Mouse (Mus musculus): Measurements from ENCODE around the gene Metap2. TPM values are rescaled to one million over a fixed set of nuclear protein-coding genes. Genes with fewer than 3 reads are reported as not detected.

Metap2 gene
- polyA plus RNA-seq, 1 experiment from 2014 or later, result 206 TPM

- Histone ChIP-seq H3K4me3 (replicated peaks) (no peak overlapping the region), H3K9me3 (replicated peaks) (no peaks in the 10 kb centered on the region), H3K4me2 (no peak overlapping the region), H3K27ac (no peak overlapping the region), H3K27me3 (no peaks in the 10 kb centered on the region), H3K4me1 (no peaks in the 10 kb centered on the region), H3K36me3 (no peaks in the 10 kb centered on the region), H3K9ac (no peak overlapping the region)
- no peak for ATAC-seq (replicated peaks; ENCODE audit: low FRiP score)
- WGBS, result 82% methylated on average over 5 of the region's 5 CpGs
These were observed 27.8 kb upstream of the Metap2 start for GRCm38 (mm10) chr10:93924666-93925065.

- WGBS, result 95% methylated on average over 4 of the region's 4 CpGs
- Histone ChIP-seq H3K36me3 (no peaks in the 10 kb centered on the region), H3K27ac (no peak overlapping the region), H3K4me1 (no peaks in the 10 kb centered on the region), H3K27me3 (no peaks in the 10 kb centered on the region), H3K9ac (no peak overlapping the region), H3K4me2 (no peak overlapping the region), H3K4me3 (replicated peaks) (no peak overlapping the region), H3K9me3 (replicated peaks) (no peaks in the 10 kb centered on the region)
- no peak for ATAC-seq (replicated peaks; ENCODE audit: low FRiP score)
These were observed 24.3 kb upstream of the Metap2 start for GRCm38 (mm10) chr10:93921160-93921559.

GRCm38 (mm10) chr10:93919227-93919626 is 22.3 kb upstream of the Metap2 start:
- no peak overlapping the region for H3K4me3 ChIP-seq (replicated peaks)
- H3K9ac ChIP-seq, result no peak overlapping the region
- no peaks in the 10 kb centered on the region for H3K36me3 ChIP-seq
- H3K27me3 ChIP-seq, result 0 out of 2 replicates have a peak, but pooled peaks cover 6% of the 10 kb centered on the region
- peak overlapping the region; percentile 66 for H3K27ac ChIP-seq
- no peaks in the 10 kb centered on the region for H3K4me1 ChIP-seq
- no peaks in the 10 kb centered on the region for H3K9me3 ChIP-seq (replicated peaks)
- H3K4me2 ChIP-seq, result 0 out of 2 replicates have a peak overlapping the region, but pooled peaks have one; percentile 8
- no peak for ATAC-seq (replicated peaks; ENCODE audit: low FRiP score)
- WGBS, result 57% methylated on average over 13 of the region's 13 CpGs

- ATAC-seq (replicated peaks; ENCODE audit: low FRiP score), result no peak
- Histone ChIP-seq H3K27me3 (0 out of 2 replicates have a peak, but pooled peaks cover 6% of the 10 kb centered on the region), H3K27ac (peak overlapping the region; percentile 66), H3K4me2 (no peak overlapping the region), H3K4me3 (replicated peaks) (no peak overlapping the region), H3K4me1 (no peaks in the 10 kb centered on the region), H3K36me3 (no peaks in the 10 kb centered on the region), H3K9me3 (replicated peaks) (no peaks in the 10 kb centered on the region), H3K9ac (no peak overlapping the region)
- WGBS, result 47% methylated on average over 6 of the region's 6 CpGs
These were observed 21.8 kb upstream of the Metap2 start for GRCm38 (mm10) chr10:93918701-93919100.

- 74% methylated on average over 2 of the region's 2 CpGs for WGBS
These were observed 21.2 kb upstream of the Metap2 start for GRCm38 (mm10) chr10:93918087-93918486.

GRCm38 (mm10) chr10:93916778-93917177 is 19.9 kb upstream of the Metap2 start:
- no peak overlapping the region for H3K4me2 ChIP-seq
- no peaks in the 10 kb centered on the region for H3K36me3 ChIP-seq
- H3K27me3 ChIP-seq, result 0 out of 2 replicates have a peak, but pooled peaks cover 6% of the 10 kb centered on the region
- no peak overlapping the region for H3K4me3 ChIP-seq (replicated peaks)
- H3K9me3 ChIP-seq (replicated peaks), result no peaks in the 10 kb centered on the region
- no peaks in the 10 kb centered on the region for H3K4me1 ChIP-seq
- WGBS, result 86% methylated on average over 2 of the region's 2 CpGs
- no peak for ATAC-seq (replicated peaks; ENCODE audit: low FRiP score)
- H3K27ac ChIP-seq, result no peak overlapping the region
- no peak overlapping the region for H3K9ac ChIP-seq

More at GRCm38 (mm10) chr10:93918087-93918486, 21.2 kb upstream of the Metap2 start:
- no peak overlapping the region for H3K9ac ChIP-seq
- H3K27ac ChIP-seq, result 0 out of 2 replicates have a peak overlapping the region, but pooled peaks have one; percentile 13
- no peak for ATAC-seq (replicated peaks; ENCODE audit: low FRiP score)
- no peaks in the 10 kb centered on the region for H3K9me3 ChIP-seq (replicated peaks)
- 0 out of 2 replicates have a peak, but pooled peaks cover 6% of the 10 kb centered on the region for H3K27me3 ChIP-seq
- no peaks in the 10 kb centered on the region for H3K36me3 ChIP-seq
- no peak overlapping the region for H3K4me2 ChIP-seq
- no peak overlapping the region for H3K4me3 ChIP-seq (replicated peaks)
- H3K4me1 ChIP-seq, result no peaks in the 10 kb centered on the region

- no peaks in the 10 kb centered on the region for H3K4me1 ChIP-seq
- H3K9me3 ChIP-seq (replicated peaks), result no peaks in the 10 kb centered on the region
- 31% methylated on average over 11 of the region's 11 CpGs for WGBS
- ATAC-seq (replicated peaks; ENCODE audit: low FRiP score), result no peak
- 0 out of 2 replicates have a peak, but pooled peaks cover 6% of the 10 kb centered on the region for H3K27me3 ChIP-seq
- no peak overlapping the region for H3K9ac ChIP-seq
- H3K4me3 ChIP-seq (replicated peaks), result no peak overlapping the region
- H3K36me3 ChIP-seq, result no peaks in the 10 kb centered on the region
- H3K4me2 ChIP-seq, result 0 out of 2 replicates have a peak overlapping the region, but pooled peaks have one; percentile 14
- H3K27ac ChIP-seq, result no peak overlapping the region
These were observed 18.8 kb upstream of the Metap2 start for GRCm38 (mm10) chr10:93915531-93916275.

GRCm38 (mm10) chr10:93913525-93913924 is 16.6 kb upstream of the Metap2 start:
- WGBS, result 90% methylated on average over 5 of the region's 5 CpGs
- 0 out of 2 replicates have a peak, but pooled peaks cover 6% of the 10 kb centered on the region for H3K27me3 ChIP-seq
- H3K9ac ChIP-seq, result no peak overlapping the region
- 0 out of 2 replicates have a peak, but pooled peaks cover under 1% of the 10 kb centered on the region for H3K4me1 ChIP-seq
- H3K4me2 ChIP-seq, result no peak overlapping the region
- H3K27ac ChIP-seq, result no peak overlapping the region
- no peaks in the 10 kb centered on the region for H3K36me3 ChIP-seq
- H3K9me3 ChIP-seq (replicated peaks), result no peaks in the 10 kb centered on the region
- no peak overlapping the region for H3K4me3 ChIP-seq (replicated peaks)
- no peak for ATAC-seq (replicated peaks; ENCODE audit: low FRiP score)

GRCm38 (mm10) chr10:93912917-93913316 is 16.0 kb upstream of the Metap2 start:
- no peak for ATAC-seq (replicated peaks; ENCODE audit: low FRiP score)
- no peak overlapping the region for H3K4me3 ChIP-seq (replicated peaks)
- no peaks in the 10 kb centered on the region for H3K36me3 ChIP-seq
- WGBS, result 80% methylated on average over 1 of the region's 1 CpGs
- no peak overlapping the region for H3K27ac ChIP-seq
- no peak overlapping the region for H3K9ac ChIP-seq
- H3K27me3 ChIP-seq, result 0 out of 2 replicates have a peak, but pooled peaks cover 6% of the 10 kb centered on the region
- no peak overlapping the region for H3K4me2 ChIP-seq
- H3K9me3 ChIP-seq (replicated peaks), result no peaks in the 10 kb centered on the region
- 0 out of 2 replicates have a peak, but pooled peaks cover 3% of the 10 kb centered on the region for H3K4me1 ChIP-seq

- H3K4me2 ChIP-seq, result no peak overlapping the region
- 87% methylated on average over 5 of the region's 5 CpGs for WGBS
- H3K36me3 ChIP-seq, result no peaks in the 10 kb centered on the region
- 0 out of 2 replicates have a peak, but pooled peaks cover 3% of the 10 kb centered on the region for H3K4me1 ChIP-seq
- H3K27ac ChIP-seq, result no peak overlapping the region
- no peaks in the 10 kb centered on the region for H3K9me3 ChIP-seq (replicated peaks)
- ATAC-seq (replicated peaks; ENCODE audit: low FRiP score), result no peak
- H3K9ac ChIP-seq, result no peak overlapping the region
- H3K4me3 ChIP-seq (replicated peaks), result no peak overlapping the region
- 0 out of 2 replicates have a peak, but pooled peaks cover 6% of the 10 kb centered on the region for H3K27me3 ChIP-seq
These were observed 15.4 kb upstream of the Metap2 start for GRCm38 (mm10) chr10:93912136-93912855.

- Histone ChIP-seq H3K36me3 (no peaks in the 10 kb centered on the region), H3K27me3 (0 out of 2 replicates have a peak, but pooled peaks cover 6% of the 10 kb centered on the region), H3K4me2 (no peak overlapping the region), H3K27ac (no peak overlapping the region), H3K9me3 (replicated peaks) (no peaks in the 10 kb centered on the region), H3K9ac (no peak overlapping the region), H3K4me1 (0 out of 2 replicates have a peak, but pooled peaks cover 3% of the 10 kb centered on the region), H3K4me3 (replicated peaks) (no peak overlapping the region)
- WGBS, result 77% methylated on average over 5 of the region's 5 CpGs
- ATAC-seq (replicated peaks; ENCODE audit: low FRiP score), result no peak
These were observed 14.4 kb upstream of the Metap2 start for GRCm38 (mm10) chr10:93911326-93911725.
